Comparison of ENCODE assay signal across 7 mouse cellular contexts in the genomic region with DNA sequence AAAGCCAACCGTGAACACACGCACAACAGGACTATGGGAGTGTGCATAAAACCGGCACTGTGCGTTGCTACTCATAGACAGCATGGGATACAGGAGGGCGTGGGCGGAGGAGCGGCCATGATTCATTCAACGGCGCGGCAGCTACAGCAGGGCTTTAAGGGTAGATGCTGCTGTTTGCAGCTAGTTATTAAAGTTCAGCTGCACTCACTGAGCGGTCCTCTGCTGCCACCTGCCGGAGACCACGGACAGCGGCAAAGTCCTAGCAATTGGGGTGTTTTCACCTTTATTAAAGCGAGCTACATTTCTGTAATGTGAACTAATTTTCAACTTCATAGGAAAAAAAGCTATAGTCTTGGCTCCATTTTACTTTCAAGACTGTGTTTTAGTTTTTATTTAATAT.
DNase-seq lines count a peak whose midpoint lies in the region; ATAC-seq and TF ChIP-seq lines count a peak whose summit lies in the region.

No protein-coding gene starts in this region.

- H3K9me3 ChIP-seq in limb, embryonic 10.5 days (replicated peaks): no peaks in the 10 kb centered on the region
- no peaks in the 10 kb centered on the region for H3K9me3 ChIP-seq in midbrain, embryonic 14.5 days (ENCODE audit: control insufficient read depth, low read length)

- no peak overlapping the region for H3K4me2 ChIP-seq in midbrain, embryonic 14.5 days (ENCODE audit: low read length)

- WGBS in limb, embryonic 10.5 days: 48% methylated on average over 15 of the region's 15 CpGs
- WGBS in midbrain, embryonic 14.5 days: 45% methylated on average over 15 of the region's 15 CpGs
- 40% methylated on average over 15 of the region's 15 CpGs for WGBS in small intestine, adult 2 months

- H3K36me3 ChIP-seq in limb, embryonic 10.5 days: peaks cover 73% of the 10 kb centered on the region
- H3K36me3 ChIP-seq in midbrain, embryonic 14.5 days (ENCODE audit: control insufficient read depth, insufficient read depth, low read length): peaks cover 88% of the 10 kb centered on the region
- peaks cover 69% of the 10 kb centered on the region for H3K36me3 ChIP-seq in small intestine, adult 2 months (ENCODE audit: control insufficient read depth, insufficient read depth, low read length)

- no peaks in the 10 kb centered on the region for H3K27me3 ChIP-seq in limb, embryonic 10.5 days (ENCODE audit: low read depth, poor library complexity, severe bottlenecking)
- no peaks in the 10 kb centered on the region for H3K27me3 ChIP-seq in midbrain, embryonic 14.5 days (ENCODE audit: control insufficient read depth, insufficient read depth, low read length)
- H3K27me3 ChIP-seq in small intestine, adult 2 months (ENCODE audit: control insufficient read depth, insufficient read depth, low read length): no peaks in the 10 kb centered on the region

- peak; percentile 82 to 84 for DNase-seq in adrenal gland, adult 18-20 months (ENCODE audit: low spot score in 2 of 2)
- peak; percentile 72 to 80 for DNase-seq in cerebellum, postnatal 4 days (ENCODE audit: low spot score in 2 of 2)
- DNase-seq in gastrocnemius, adult 18-20 months (ENCODE audit: low spot score): peak; percentile 64
- DNase-seq in kidney, adult 8-10 months: peak; percentile 35 to 61
- DNase-seq in limb, embryonic 10.5 days (ENCODE audit: low spot score): peak; percentile 87
- peak; percentile 89 for DNase-seq in midbrain, embryonic 14.5 days

- no peak overlapping the region for H3K9ac ChIP-seq in midbrain, embryonic 14.5 days (replicated peaks; ENCODE audit: low read length)

- no peaks in the 10 kb centered on the region for H3K4me1 ChIP-seq in limb, embryonic 10.5 days
- H3K4me1 ChIP-seq in midbrain, embryonic 14.5 days (ENCODE audit: control insufficient read depth, insufficient read depth, low read length): no peaks in the 10 kb centered on the region
- H3K4me1 ChIP-seq in small intestine, adult 2 months (ENCODE audit: control insufficient read depth, insufficient read depth, insufficient read length, low read length): no peaks in the 10 kb centered on the region

- TF ChIP-seq CTCF in small intestine, adult 2 months (IDR thresholded peaks at IDR 0.05; ENCODE audit: extremely low read depth, insufficient read length, insufficient replicate concordance, low read depth, low read length): peak; percentile 80

- no peak for TF ChIP-seq POLR2A in small intestine, adult 2 months (IDR thresholded peaks at IDR 0.05; ENCODE audit: low read depth, low read length)

- no peak overlapping the region for H3K4me3 ChIP-seq in limb, embryonic 10.5 days
- no peak overlapping the region for H3K4me3 ChIP-seq in midbrain, embryonic 14.5 days (replicated peaks; ENCODE audit: low read depth, low read length)
- no peak overlapping the region for H3K4me3 ChIP-seq in small intestine, adult 2 months (ENCODE audit: low read depth, low read length)

- no peak; the same call in 1 of the 2 replicates for ATAC-seq in midbrain, embryonic 14.5 days (ENCODE audit: low FRiP score, low TSS enrichment)

- no peak overlapping the region for H3K27ac ChIP-seq in limb, embryonic 10.5 days
- H3K27ac ChIP-seq in midbrain, embryonic 14.5 days (replicated peaks; ENCODE audit: low read depth, low read length): no peak overlapping the region
- H3K27ac ChIP-seq in small intestine, adult 2 months (ENCODE audit: insufficient read depth, low read depth, low read length): no peak overlapping the region
